Mouse (Mus musculus) heart, embryonic 13.5 days (tissue): ENCODE results near the gene Fam160b1. TPM values are rescaled to one million over a fixed set of nuclear protein-coding genes. Genes with fewer than 3 reads are reported as not detected.

Source experiments
- ATAC-seq: fragments of 200-750 bp; cut with Nextera tagmentation; 2 replicates; pipeline ENCODE4 v1.8.0; 2017; ENCODE audit warnings: moderate TSS enrichment; ENCODE audit not compliant: insufficient number of reproducible peaks, low FRiP score, low TSS enrichment; ENCODE audit errors: extremely low read depth
- H3K27ac ChIP-seq: fragments of 300-500 bp; sonication (generic); replicated peaks from 2 replicates; pipeline ENCODE4 v1.5.1; 2015; ENCODE audit warnings: moderate library complexity, mild to moderate bottlenecking, inconsistent platforms
- H3K27me3 ChIP-seq: fragments of 300-500 bp; sonication (generic); replicated peaks from 2 replicates; pipeline ENCODE4 v1.6.1; 2015; ENCODE audit warnings: mild to moderate bottlenecking, inconsistent platforms
- H3K36me3 ChIP-seq: fragments of 300-500 bp; sonication (generic); 2 replicates; pipeline ENCODE4 v1.6.1; 2015; ENCODE audit warnings: mild to moderate bottlenecking, inconsistent platforms
- H3K4me1 ChIP-seq: fragments of 300-500 bp; sonication (generic); 2 replicates; pipeline ENCODE4 v1.6.1; 2015; ENCODE audit warnings: inconsistent platforms
- H3K4me2 ChIP-seq: fragments of 300-500 bp; sonication (generic); 2 replicates; pipeline ENCODE4 v1.6.1; 2015; ENCODE audit warnings: inconsistent platforms, mild to moderate bottlenecking, moderate library complexity
- H3K4me3 ChIP-seq: fragments of 300-500 bp; sonication (generic); 2 replicates; pipeline ENCODE4 v1.5.1; 2015; ENCODE audit warnings: moderate library complexity, mild to moderate bottlenecking, inconsistent platforms
- H3K9ac ChIP-seq: fragments of 300-500 bp; sonication (generic); 2 replicates; pipeline ENCODE4 v1.6.1; 2015; ENCODE audit warnings: inconsistent platforms, mild to moderate bottlenecking, moderate library complexity
- H3K9me3 ChIP-seq: fragments of 300-500 bp; sonication (generic); 2 replicates; pipeline ENCODE4 v1.6.1; 2016; ENCODE audit warnings: inconsistent platforms
- WGBS: fragments of 180-500 bp; shearing (Covaris S2); methylation state at CpG from one replicate; pipeline ENCODE4 v1.1.7; 2015; ENCODE audit warnings: mixed read lengths; 5-methylcytosine and 5-hydroxymethylcytosine counted together
- polyA plus RNA-seq: library from polyadenylated mRNA; unstranded; fragments of >200 nt; fragmentation: Nextera tagmentation; extraction: Ambion mirVana; gene quantifications from 2 replicates; pipeline ENCODE4 v1.2.1, GENCODE M21; 2015

The Fam160b1 gene
- polyA plus RNA-seq, 1 experiment from 2014 or later = 9.9 TPM

DNA sequence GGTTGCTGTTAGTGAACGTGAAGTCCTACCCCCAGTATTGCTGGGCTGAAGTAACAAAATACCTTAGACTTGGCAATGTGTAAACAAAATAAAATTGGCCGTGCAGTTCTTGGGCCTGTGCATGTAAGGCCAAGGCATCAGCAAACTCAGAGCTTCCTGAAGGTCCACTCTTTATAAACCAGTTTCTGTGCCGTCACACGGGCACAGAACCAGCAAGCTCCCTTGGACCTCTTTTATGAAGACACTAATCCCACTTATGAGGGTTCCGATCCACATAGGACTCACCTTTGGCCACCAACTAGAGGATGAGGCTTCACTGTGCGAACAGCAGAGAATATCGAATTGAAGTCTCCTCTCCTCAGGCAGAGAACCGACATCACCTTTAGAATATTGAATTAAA lies 66.4 kb downstream of the Fam160b1 start:
- Histone ChIP-seq H3K36me3 (no peaks in the 10 kb centered on the region), H3K4me2 (no peak overlapping the region)
- 88% methylated on average over 8 of the region's 8 CpGs for WGBS

DNA sequence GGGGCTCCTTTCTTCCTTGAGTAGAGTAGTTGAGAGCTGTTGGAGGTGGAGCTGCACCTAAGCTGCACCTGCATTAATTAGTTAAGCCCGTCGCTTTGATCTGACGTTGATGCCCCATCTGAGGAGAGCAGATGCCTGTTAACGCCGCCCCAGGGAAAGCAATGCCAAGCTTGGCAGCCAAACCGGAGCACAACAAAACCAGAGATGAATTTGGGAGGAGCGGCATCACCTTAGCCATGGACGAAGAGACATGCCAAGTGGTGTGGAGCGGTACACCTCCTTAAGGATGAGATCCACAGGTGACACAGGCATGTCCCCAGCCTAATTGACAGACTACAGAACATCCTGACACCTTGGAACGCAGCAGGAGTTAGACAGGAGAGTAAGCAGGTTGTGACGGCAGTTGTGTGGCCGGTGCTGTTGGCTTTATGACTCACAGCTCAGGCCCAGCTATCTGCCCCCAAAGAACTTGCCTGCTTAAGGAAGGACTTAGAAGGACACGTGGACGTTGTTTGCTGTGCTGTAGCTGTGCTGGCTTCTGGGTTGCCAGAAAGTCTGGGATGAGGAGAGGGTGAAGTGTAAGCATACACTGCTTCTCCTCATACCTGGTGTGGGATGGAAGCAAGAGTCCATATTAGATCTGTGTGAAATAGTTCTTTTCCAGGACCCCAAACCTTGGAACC lies 67.4 kb downstream of the Fam160b1 start:
- no peak for ATAC-seq
- no peak overlapping the region for H3K27ac ChIP-seq
- H3K9me3 ChIP-seq = no peaks in the 10 kb centered on the region
- WGBS = 66% methylated on average over 14 of the region's 14 CpGs
- no peak overlapping the region for H3K4me3 ChIP-seq
- H3K4me1 ChIP-seq = peaks cover 12% of the 10 kb centered on the region
- H3K27me3 ChIP-seq = peaks cover 8% of the 10 kb centered on the region
- H3K36me3 ChIP-seq = no peaks in the 10 kb centered on the region
- no peak overlapping the region for H3K4me2 ChIP-seq
- no peak overlapping the region for H3K9ac ChIP-seq

More for the DNA sequence above, 66.4 kb downstream of the Fam160b1 start:
- Histone ChIP-seq H3K27ac (no peak overlapping the region), H3K27me3 (peaks cover 2% of the 10 kb centered on the region), H3K4me3 (no peak overlapping the region), H3K9ac (no peak overlapping the region), H3K4me1 (peaks cover 16% of the 10 kb centered on the region), H3K9me3 (no peaks in the 10 kb centered on the region)
- no peak for ATAC-seq

DNA sequence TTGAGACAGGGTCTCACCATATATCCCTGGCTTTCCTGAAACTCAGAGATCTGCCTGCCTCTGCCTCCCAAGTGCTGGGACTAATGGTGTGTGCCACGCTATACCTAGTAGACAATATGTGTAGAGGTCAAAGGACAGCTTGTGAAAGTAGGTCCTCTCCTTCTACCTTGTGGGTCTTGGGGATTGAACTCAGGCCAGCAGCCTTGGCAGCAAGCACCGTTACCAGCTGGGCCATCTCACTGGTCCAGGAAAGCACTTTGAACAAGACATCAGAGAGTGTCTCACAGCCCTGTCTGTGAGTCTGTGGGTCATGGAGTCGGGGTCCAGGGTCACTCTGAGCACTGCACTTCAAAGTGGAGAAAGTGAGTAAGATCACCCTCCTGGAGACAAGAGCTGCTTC lies 68.2 kb downstream of the Fam160b1 start:
- Histone ChIP-seq H3K4me1 (peaks cover 4% of the 10 kb centered on the region), H3K4me2 (no peak overlapping the region), H3K9me3 (no peaks in the 10 kb centered on the region), H3K27ac (no peak overlapping the region), H3K27me3 (peaks cover 10% of the 10 kb centered on the region), H3K4me3 (no peak overlapping the region), H3K9ac (no peak overlapping the region), H3K36me3 (no peaks in the 10 kb centered on the region)
- ATAC-seq = no peak
- 78% methylated on average over 3 of the region's 3 CpGs for WGBS

DNA sequence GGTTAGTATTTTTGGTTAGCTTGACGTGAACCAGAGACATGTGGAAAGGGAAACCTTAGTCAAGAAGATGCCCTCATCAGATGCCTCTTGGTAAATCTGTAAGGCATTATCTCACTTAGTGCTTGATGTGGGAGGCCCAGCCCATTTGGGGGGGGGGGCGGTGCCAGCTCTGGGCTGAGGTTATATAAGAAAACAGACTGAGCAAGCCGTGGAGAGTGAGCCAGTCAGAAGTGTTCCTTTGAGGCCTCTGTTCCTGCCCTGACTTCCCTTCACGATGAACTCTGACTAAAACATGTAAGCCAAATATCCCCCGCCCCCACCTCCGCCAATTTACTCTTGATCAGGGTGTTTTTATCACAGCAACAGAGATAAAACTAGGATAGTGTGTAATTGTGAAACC lies 69.4 kb downstream of the Fam160b1 start:
- Histone ChIP-seq H3K27ac (no peak overlapping the region), H3K4me2 (no peak overlapping the region), H3K36me3 (no peaks in the 10 kb centered on the region), H3K9ac (no peak overlapping the region), H3K27me3 (peaks cover 10% of the 10 kb centered on the region), H3K4me1 (no peaks in the 10 kb centered on the region), H3K9me3 (no peaks in the 10 kb centered on the region), H3K4me3 (no peak overlapping the region)
- no peak for ATAC-seq
- 61% methylated on average over 6 of the region's 6 CpGs for WGBS

DNA sequence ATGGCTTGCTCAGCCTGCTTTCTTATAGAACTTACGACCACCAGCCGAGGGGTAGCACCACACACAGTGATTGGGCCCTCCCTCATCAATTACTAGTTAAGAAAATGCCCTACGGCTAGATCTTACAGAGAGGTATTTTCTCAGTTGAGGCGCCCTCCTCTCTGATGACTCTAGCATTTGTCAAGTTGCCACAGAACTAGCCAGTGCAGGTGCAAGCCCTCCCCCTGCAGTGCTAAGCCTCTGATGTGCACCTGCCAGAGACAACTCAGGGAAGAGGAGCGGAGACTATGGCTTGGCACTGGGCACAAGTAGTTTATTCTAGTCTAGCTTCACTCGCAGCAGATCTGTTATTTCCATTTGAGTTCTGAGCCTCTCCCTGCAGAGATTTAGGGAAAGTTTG lies 71.0 kb downstream of the Fam160b1 start:
- no peak for ATAC-seq
- WGBS = 52% methylated on average over 6 of the region's 6 CpGs
- Histone ChIP-seq H3K4me1 (no peaks in the 10 kb centered on the region), H3K9ac (no peak overlapping the region), H3K36me3 (no peaks in the 10 kb centered on the region), H3K4me2 (no peak overlapping the region), H3K27ac (no peak overlapping the region), H3K9me3 (no peaks in the 10 kb centered on the region), H3K4me3 (no peak overlapping the region), H3K27me3 (peaks cover 10% of the 10 kb centered on the region)

DNA sequence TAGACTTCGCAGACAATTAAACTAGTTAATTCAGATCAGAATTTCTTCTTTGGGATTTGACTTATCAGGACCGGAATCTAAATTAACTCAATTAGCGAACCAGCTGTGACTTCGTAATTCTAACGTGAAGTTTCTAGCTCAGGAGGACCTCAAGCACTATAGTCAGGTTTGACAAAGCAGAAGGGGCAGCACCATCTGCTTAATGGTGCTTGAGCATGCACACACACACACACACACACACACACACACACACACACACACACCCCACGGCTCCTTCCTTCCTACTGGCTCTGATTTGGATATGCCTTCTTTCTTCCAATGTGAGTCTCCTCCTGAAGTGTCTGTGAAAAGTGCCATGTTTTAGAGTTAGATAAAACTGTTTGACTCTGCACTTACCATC lies 73.5 kb downstream of the Fam160b1 start:
- H3K4me2 ChIP-seq = no peak overlapping the region
- H3K9me3 ChIP-seq = no peaks in the 10 kb centered on the region
- 74% methylated on average over 6 of the region's 6 CpGs for WGBS

DNA sequence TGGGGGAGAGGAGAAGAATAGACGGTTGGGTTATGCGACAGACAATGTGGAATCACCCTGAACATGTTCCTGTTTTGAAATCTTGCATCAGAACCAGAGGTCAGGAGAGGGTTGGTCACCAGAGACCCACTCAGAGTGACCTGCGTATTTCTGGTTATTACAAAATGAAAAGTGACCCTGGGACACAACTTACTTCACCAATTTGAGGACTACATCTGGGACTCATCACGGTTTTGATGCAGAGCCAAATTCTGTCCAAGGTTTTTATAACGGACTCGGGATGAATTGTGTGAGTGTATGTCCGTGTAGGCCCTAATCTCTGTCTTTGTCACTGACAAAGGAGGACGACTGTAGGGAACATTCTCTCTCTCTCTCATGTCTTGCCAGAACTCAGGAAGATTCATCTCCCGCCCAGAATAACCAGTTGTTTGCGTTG lies 76.1 kb downstream of the Fam160b1 start:
- Histone ChIP-seq H3K4me2 (no peak overlapping the region), H3K9ac (no peak overlapping the region), H3K4me3 (no peak overlapping the region), H3K27ac (no peak overlapping the region), H3K4me1 (peaks cover 3% of the 10 kb centered on the region; the same call in 1 of the 2 replicates), H3K36me3 (no peaks in the 10 kb centered on the region), H3K9me3 (no peaks in the 10 kb centered on the region), H3K27me3 (peaks cover 13% of the 10 kb centered on the region)
- ATAC-seq = no peak
- WGBS = 51% methylated on average over 10 of the region's 10 CpGs

More for the DNA sequence above, 73.5 kb downstream of the Fam160b1 start:
- no peaks in the 10 kb centered on the region for H3K36me3 ChIP-seq
- no peak overlapping the region for H3K4me3 ChIP-seq
- peaks cover 10% of the 10 kb centered on the region for H3K27me3 ChIP-seq
- no peaks in the 10 kb centered on the region for H3K4me1 ChIP-seq
- no peak overlapping the region for H3K9ac ChIP-seq
- H3K27ac ChIP-seq = no peak overlapping the region
- ATAC-seq = no peak

DNA sequence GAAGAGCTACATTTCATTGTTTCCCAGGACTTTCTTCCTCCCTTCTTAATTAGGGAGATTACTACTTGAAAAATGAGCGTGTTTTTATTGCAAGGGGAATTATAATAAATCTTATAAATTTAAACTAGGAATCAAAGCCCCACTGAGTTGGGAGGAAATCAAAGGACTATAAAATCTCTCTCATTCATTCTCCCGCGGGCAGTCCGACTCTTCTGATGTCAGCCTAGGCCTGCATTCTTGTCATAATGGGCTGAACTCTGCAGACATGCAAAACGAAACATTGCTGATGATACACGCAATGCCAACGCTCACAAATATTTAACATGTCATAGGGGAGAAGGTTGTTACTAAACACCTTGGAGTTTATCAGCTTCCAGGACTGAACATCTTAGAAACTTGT lies 76.6 kb downstream of the Fam160b1 start:
- H3K36me3 ChIP-seq = no peaks in the 10 kb centered on the region
- no peak overlapping the region for H3K4me2 ChIP-seq
- no peaks in the 10 kb centered on the region for H3K9me3 ChIP-seq
- H3K9ac ChIP-seq = no peak overlapping the region
- no peak overlapping the region for H3K4me3 ChIP-seq
- peaks cover 9% of the 10 kb centered on the region for H3K27me3 ChIP-seq
- no peak overlapping the region for H3K27ac ChIP-seq
- peaks cover 6% of the 10 kb centered on the region; the same call in 1 of the 2 replicates for H3K4me1 ChIP-seq
- WGBS = 76% methylated on average over 7 of the region's 7 CpGs
- no peak for ATAC-seq

Other genes starting within 250 kb of the Fam160b1 start
- 35.7 and 38.5 TPM in 2 replicates for gene Ablim1, start 45.8 kb upstream of the Fam160b1 start, polyA plus RNA-seq
- gene Trub1, start 92.2 kb downstream of the Fam160b1 start, polyA plus RNA-seq = 11.0 and 12.4 TPM in 2 replicates